ENCODE assay signal across 10 mouse cellular contexts in genomic region chr7:25541464-25541863, GRCm38 (mm10). TPM values are rescaled to one million over a fixed set of nuclear protein-coding genes. Genes with fewer than 3 reads are reported as not detected.
DNase-seq lines count a peak whose midpoint lies in the region; ATAC-seq and TF ChIP-seq lines count a peak whose summit lies in the region.
"Not testable (repeated sequence)": the region's sequence is repeated elsewhere in the genome, so short reads cannot be mapped to it uniquely, and the experiment has no call there.
"Had no signal": no experiment of that assay in that cellular context is flagged by ENCODE, and none has a peak within 500 bp of the region (broad histone marks: within the 10 kb centered on the region; RNA-seq: fewer than 3 reads in every experiment).

No protein-coding gene starts in this region.

- intact Hi-C loops in gastrocnemius, adult 2 months (cut with DNase I), result loop anchor here (2.0 kb wide), 1 partner anchor 117 kb away; no protein-coding TSS in a partner anchor

- peak; percentile 60 for DNase-seq in NIH3T3 (ENCODE audit: low read depth)
- DNase-seq in cerebellum, postnatal 10 days, result peak; percentile 14 to 33
- DNase-seq in gastrocnemius, adult 2 months; liver, adult 2 months (ENCODE audit: extremely low read depth, low read depth, low spot score): not testable (repeated sequence)
- DNase-seq in kidney, postnatal 0 days (ENCODE audit: low spot score), result peak; percentile 15
- DNase-seq in midbrain, embryonic 14.5 days, result peak; percentile 14
- peak; percentile 11 for DNase-seq in thymus, adult 2 months

- not testable (repeated sequence) for H3K4me1 ChIP-seq in kidney, postnatal 0 days (replicated peaks; ENCODE audit: insufficient read depth, low read length); liver, adult 2 months (ENCODE audit: control insufficient read depth, insufficient read depth, low read length); midbrain, embryonic 14.5 days (ENCODE audit: control insufficient read depth, insufficient read depth, low read length); thymus, adult 2 months (replicated peaks; ENCODE audit: control insufficient read depth, insufficient read depth, low read length)

- H3K4me3 ChIP-seq in gastrocnemius, adult 2 months; kidney, postnatal 0 days (replicated peaks; ENCODE audit: low read depth, low read length); liver, adult 2 months (ENCODE audit: insufficient read depth, low read depth, low read length); midbrain, embryonic 14.5 days (replicated peaks; ENCODE audit: low read depth, low read length); thymus, adult 2 months (ENCODE audit: control insufficient read depth, insufficient read depth, low read length): not testable (repeated sequence)

- not testable (repeated sequence) for H3K9me3 ChIP-seq in kidney, postnatal 0 days (replicated peaks; ENCODE audit: low read length); midbrain, embryonic 14.5 days (ENCODE audit: control insufficient read depth, low read length)

- not testable (repeated sequence) for H3K79me2 ChIP-seq in liver, adult 2 months (ENCODE audit: control insufficient read depth, insufficient read depth, low read length)

- 72% methylated on average over 8 of the region's 8 CpGs for WGBS in kidney, postnatal 0 days
- 61% methylated on average over 8 of the region's 8 CpGs for WGBS in liver, adult 2 months
- 73% methylated on average over 8 of the region's 8 CpGs for WGBS in midbrain, embryonic 14.5 days
- 76% methylated on average over 8 of the region's 8 CpGs for WGBS in thymus, adult 2 months

- not testable (repeated sequence) for H3K27ac ChIP-seq in gastrocnemius, adult 2 months; kidney, postnatal 0 days; liver, adult 2 months (replicated peaks; ENCODE audit: insufficient read depth, low read depth, low read length); midbrain, embryonic 14.5 days (replicated peaks; ENCODE audit: low read depth, low read length); thymus, adult 2 months (ENCODE audit: control insufficient read depth, insufficient read depth, low read length)

- not testable (repeated sequence) for H3K4me2 ChIP-seq in kidney, postnatal 0 days (ENCODE audit: low read length); midbrain, embryonic 14.5 days (ENCODE audit: low read length)

- peak; percentile 66 for TF ChIP-seq CTCF in gastrocnemius, adult 2 months (IDR thresholded peaks at IDR 0.05)
- peak; percentile 64 for TF ChIP-seq CTCF in kidney, postnatal 0 days (IDR thresholded peaks at IDR 0.05; ENCODE audit: low read depth)
- TF ChIP-seq CTCF in liver, adult 2 months (IDR thresholded peaks at IDR 0.05; ENCODE audit: low read depth, low read length), result peak; percentile 51; the same call in 1 of the 2 replicates
- not testable (repeated sequence) for TF ChIP-seq CTCF in thymus, adult 2 months (IDR thresholded peaks at IDR 0.05; ENCODE audit: borderline replicate concordance, control insufficient read depth, extremely low read depth, insufficient read depth, low read length, poor library complexity)

- not testable (repeated sequence) for H3K36me3 ChIP-seq in kidney, postnatal 0 days (ENCODE audit: insufficient read depth, low read length); liver, adult 2 months (ENCODE audit: control insufficient read depth, insufficient read depth, low read length); midbrain, embryonic 14.5 days (ENCODE audit: control insufficient read depth, insufficient read depth, low read length); thymus, adult 2 months (ENCODE audit: control insufficient read depth, insufficient read depth, low read length)

- H3K9ac ChIP-seq in kidney, postnatal 0 days (ENCODE audit: low read depth, low read length); liver, adult 2 months (ENCODE audit: low read depth, low read length); midbrain, embryonic 14.5 days (replicated peaks; ENCODE audit: low read length): not testable (repeated sequence)

- not testable (repeated sequence) for H3K27me3 ChIP-seq in kidney, postnatal 0 days (ENCODE audit: insufficient read depth, low read length); liver, adult 2 months (ENCODE audit: control insufficient read depth, insufficient read depth, low read length); midbrain, embryonic 14.5 days (ENCODE audit: control insufficient read depth, insufficient read depth, low read length); thymus, adult 2 months (ENCODE audit: control insufficient read depth, insufficient read depth, low read length)

- TF ChIP-seq POLR2A in liver, adult 2 months (IDR thresholded peaks at IDR 0.05; ENCODE audit: extremely low read depth, insufficient read depth, low read length); thymus, adult 2 months (IDR thresholded peaks at IDR 0.05; ENCODE audit: control insufficient read depth, extremely low read depth, insufficient read depth, low read length, poor library complexity): not testable (repeated sequence)

- not testable (repeated sequence) for ATAC-seq in kidney, postnatal 0 days (replicated peaks; ENCODE audit: low FRiP score, low read depth); midbrain, embryonic 14.5 days (ENCODE audit: low FRiP score, low TSS enrichment)

RNA-seq across cellular contexts. Expression of gene Ceacam2, which starts 1.8 kb away (rescaled TPM):
- total RNA-seq in gastrocnemius, adult 2 months (2021), result 1 to 10 TPM in 1 of 2 experiments, under 1 TPM in 1; 0.43 to 1.4 TPM
- 0.07 TPM in 1 of 2 replicates, not detected in the other for polyA plus RNA-seq in kidney, postnatal 0 days (2015; fragmentation: Nextera tagmentation; extraction: Ambion mirVana)
- total RNA-seq in liver, adult 2 months (2014; rRNA removed), result 0.07 TPM in 1 of 2 replicates, not detected in the other
- 0.10 and 0.34 TPM in 2 replicates for polyA plus RNA-seq in liver, adult 2 months (2012; rRNA removed)
- 0.16 and 0.24 TPM in 2 replicates for polyA plus RNA-seq in midbrain, embryonic 14.5 days (2014; fragmentation: Nextera tagmentation; extraction: Ambion mirVana)
- 0.22 TPM in 1 of 2 replicates, not detected in the other for polyA plus RNA-seq in thymus, adult 2 months (2012; rRNA removed)
- polyA plus RNA-seq: forebrain, embryonic 10.5 days; heart, embryonic 11.5 days; midbrain, embryonic 16.5 days had no signal
